Mouse (Mus musculus): Measurements from ENCODE around the gene Top1. TPM values are rescaled to one million over a fixed set of nuclear protein-coding genes. Genes with fewer than 3 reads are reported as not detected.

Top1 gene
- total RNA-seq, 2 experiments from 2014 or later, result 91.1 to 99.3 TPM

DNA sequence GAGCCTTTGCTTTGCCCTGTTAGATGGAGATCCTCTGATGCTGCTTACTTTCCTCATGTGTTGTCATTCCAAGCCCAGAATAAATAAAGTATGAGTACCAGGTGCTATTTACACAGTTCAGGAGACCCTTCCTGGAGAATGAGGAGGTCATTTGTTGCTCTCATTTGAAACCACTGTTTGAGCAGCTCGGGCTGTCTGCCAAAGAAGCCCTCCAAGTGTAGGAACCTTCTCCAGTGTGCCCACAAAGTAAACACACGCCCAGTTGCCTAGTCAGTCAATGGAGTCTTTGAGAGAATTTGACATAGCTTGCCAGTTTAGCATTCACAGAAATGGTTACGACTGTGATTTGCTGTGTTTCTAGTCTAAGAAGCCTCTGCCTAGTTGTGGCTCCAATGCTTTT lies 73.1 kb downstream of the Top1 start:
- no peak for DNase-seq

GRCm38 (mm10) chr2:160722714-160723113 lies 77.0 kb downstream of the Top1 start:
- DNase-seq, result no peak

- DNase-seq, result no peak
Measured at GRCm38 (mm10) chr2:160723613-160724375, 78.1 kb downstream of the Top1 start.

- no peak for DNase-seq
Measured at GRCm38 (mm10) chr2:160724536-160724935, 78.8 kb downstream of the Top1 start.

- no peak for DNase-seq
Measured at GRCm38 (mm10) chr2:160725877-160726864, 80.5 kb downstream of the Top1 start.

DNA sequence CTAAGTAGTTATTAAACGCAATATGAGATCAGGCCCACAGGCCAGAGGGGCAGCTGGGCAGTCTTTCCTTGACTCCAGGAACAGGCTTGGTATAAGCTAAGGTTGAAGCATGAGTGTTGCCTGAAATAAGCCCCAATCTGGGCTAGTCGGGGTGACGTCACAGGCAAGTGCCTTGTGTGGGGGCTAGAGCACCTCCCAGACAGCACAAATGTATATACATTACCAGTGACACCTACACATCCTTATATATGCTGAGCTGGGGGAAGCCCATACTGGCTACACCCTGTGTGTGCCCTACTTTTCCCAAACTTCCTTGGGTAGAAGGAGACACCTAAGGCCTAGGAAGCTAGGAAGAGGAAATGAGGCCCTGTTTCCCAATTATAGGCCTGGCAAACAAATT lies 83.3 kb downstream of the Top1 start:
- no peak for DNase-seq

DNA sequence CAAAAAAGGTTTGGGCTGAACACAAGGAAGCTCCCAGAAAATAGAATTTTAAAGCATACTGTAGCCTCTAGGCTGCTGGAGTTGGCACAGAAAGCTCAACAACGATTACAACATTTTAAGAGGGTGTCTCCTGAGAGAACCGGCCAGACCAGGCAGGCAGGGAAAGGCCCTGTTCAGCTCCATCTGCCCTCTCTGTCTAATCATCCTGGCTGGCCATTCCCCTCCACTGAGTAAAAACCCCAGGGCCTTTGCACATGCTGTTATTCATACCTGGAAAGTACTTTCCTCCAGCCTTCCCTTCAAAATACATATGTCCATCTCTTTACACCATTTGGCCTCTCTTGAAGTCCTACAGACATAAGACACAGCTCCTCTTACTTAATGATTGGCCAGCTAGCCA lies 83.7 kb downstream of the Top1 start:
- DNase-seq, result no peak

DNA sequence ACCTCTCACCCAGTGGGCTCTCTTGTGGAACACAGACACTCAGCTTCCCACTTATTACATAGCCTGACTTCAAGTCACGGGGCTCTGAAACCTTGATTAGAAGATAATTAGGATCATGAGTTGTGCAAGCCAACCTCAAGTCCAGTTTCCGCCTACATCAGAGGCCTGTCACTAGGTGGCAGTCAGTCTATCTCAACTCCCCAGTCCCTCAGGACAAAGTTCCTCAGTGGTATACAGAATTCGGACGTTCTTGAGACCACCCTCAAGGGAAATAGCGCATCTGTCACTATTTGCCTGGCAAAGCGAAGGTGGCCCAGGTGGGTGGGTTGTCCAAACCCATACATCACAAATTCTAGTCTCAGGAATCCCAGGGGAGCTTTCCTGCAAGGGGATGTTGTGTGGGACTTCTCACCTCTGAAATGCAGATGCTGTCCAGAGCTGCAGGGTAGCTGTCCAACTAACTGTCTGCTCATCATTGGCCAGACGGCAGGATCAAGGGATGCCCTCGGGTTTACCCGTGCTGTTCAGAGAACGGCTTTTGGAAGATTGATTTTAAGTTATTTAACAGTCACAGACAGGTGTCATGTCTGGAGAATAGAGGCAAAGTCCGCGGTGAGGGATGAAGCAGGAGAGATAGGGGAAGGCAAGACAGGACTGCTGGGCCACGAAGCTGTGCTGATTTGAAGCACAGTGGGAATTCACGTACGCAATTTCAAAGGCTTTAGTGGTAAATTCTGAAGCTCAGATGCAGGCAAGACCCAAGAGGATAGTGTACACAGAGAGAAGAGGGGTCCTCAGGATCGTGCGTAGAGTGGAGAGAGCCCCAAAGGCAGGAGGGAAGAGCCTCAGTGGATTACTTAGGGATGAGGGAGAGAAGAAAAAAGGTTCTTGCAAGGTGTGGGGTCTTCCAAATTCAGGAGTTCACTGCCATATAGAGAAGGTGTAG lies 84.4 kb downstream of the Top1 start:
- no peak for DNase-seq

DNA sequence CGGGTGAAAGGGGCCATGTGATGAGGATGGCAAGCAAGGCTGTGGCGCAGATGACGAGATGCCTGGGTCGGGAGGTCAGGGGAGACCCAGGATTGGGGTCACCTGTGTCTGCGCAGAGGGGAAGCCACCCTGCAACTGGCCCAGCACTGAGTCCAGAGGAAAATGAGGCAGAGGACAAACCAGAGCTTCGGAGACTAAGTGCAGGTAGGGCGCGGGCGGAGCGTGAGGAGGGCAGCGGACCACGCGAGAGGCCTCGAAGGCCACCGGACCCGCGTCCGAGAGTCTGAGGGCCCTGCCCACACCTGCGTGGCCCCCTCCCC lies 85.1 kb downstream of the Top1 start:
- DNase-seq, result no peak

DNA sequence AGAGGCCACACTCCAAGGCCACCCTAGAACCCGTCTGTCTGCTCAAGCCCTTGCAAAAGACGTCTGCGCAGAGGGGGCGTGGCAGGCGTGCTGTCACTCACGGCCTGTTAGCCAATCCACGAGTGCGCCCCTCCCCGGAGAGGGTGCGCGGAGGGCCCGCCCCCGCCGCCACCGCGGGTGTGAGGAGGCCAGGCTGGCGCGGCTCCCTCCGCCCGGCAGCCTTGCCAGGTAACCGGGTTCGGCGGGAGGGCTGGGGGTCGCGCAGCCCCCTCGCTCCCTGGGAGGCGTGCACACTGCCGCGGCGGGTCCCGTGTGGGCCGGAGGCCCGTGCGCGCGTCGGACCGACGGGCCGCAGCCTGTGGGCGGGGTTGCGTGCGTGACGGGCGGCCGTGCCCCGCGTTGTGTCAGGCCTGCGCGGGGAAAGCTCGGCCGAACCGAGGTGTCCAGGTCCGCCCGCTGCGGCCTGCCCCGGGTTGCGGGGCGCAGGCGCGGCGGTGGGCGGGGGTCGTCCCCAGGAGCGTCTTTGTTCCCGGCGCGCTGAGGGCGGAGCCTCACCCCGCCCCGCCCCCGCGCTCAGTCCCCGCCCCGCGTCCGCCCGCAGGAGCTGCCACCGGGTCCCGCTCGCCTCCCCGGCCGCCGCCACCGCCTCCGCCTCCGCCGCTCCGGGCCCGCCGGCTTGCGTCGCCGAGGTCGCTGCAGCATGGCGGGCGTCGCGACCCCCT lies 85.6 kb downstream of the Top1 start, which contains the start of gene Plcg1:
Plcg1 (plus strand) TSS at position 184 of the 722 bp plus-strand sequence.
- DNase-seq, result peak; percentile 91 to 93

GRCm38 (mm10) chr2:160731839-160732261 lies 86.2 kb downstream of the Top1 start:
- peak in 1 of 2 experiments; percentile 50 for DNase-seq

GRCm38 (mm10) chr2:160732420-160732995 lies 86.8 kb downstream of the Top1 start:
- DNase-seq, result no peak

DNA sequence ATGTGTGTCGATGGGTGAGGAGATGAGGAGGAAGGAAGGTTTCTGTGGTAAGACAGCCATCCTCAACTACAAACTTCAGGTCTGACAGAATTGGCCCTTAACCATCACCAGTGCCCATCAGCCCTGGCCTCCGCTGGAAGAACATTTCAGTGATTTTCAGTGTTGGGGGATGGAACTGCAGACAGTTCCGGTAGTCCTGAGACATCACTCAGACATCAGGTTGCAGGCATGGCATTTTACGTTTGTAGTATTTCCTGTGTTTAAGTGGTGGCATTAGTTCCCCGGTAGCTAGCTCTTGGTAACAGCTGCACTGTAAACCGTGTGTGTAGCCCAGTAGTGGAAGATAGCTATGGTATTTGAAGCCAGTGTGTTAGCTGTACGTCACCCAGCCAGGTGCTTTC lies 87.4 kb downstream of the Top1 start:
- DNase-seq, result no peak

- no peak for DNase-seq
Measured at GRCm38 (mm10) chr2:160734331-160734730, 88.6 kb downstream of the Top1 start.

- no peak for DNase-seq
Measured at GRCm38 (mm10) chr2:160735706-160736310, 90.1 kb downstream of the Top1 start.

GRCm38 (mm10) chr2:160736466-160736865 lies 90.8 kb downstream of the Top1 start:
- DNase-seq, result no peak

DNA sequence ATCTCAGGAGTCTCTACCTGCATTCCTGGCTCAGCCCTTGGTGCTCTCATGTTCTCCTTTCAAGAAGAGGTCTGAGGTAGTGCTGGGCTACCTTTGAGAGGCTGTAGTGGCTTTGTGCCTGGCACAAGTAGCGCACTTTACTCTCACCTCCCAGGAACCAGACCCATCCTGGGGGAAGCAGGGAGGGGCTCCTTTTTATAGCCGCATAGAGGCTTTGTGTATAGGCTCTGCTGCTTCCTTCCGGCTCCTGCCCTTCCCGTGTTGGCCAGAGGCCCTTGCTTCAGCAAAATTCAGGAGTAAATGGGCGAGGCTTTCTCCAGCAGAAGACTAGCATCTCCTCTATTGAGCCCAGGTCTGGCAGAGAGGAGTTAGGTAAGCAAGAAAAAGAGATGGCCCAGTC lies 92.7 kb downstream of the Top1 start:
- DNase-seq, result no peak

DNA sequence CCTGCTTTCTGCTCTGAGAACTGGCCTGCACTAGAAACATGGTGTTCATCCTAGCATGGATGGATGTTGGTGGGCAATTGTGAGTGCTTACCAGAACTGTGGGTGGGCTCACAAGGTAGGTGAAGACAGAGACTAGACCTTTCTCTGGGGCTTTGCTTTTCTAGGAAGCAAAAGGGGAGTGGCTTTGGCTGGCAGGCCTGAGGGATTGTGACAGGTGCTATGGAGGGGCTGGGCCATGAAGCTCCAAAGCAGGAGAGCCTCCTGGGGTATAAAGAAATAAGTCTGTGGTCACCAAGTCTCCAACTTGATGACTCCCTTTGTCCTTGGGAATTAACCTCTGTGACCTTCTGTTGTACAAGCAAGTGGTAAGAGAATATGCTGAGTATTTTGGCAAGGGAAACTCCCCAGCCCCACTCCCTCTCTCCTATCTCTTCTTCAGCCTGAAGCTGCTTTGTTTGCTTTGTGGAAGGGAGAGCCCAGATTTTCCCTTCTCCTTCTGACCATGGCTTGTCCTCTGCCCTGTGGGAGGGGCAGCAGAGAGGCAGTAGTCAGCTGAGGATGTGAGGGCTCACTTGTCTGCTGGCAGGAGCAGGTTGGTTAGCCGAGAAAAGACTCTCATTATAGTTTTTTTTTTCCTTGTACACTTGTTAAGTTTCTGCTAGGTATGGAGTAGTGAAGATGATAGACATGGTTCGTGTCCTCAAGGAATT lies 94.1 kb downstream of the Top1 start:
- no peak for DNase-seq

DNA sequence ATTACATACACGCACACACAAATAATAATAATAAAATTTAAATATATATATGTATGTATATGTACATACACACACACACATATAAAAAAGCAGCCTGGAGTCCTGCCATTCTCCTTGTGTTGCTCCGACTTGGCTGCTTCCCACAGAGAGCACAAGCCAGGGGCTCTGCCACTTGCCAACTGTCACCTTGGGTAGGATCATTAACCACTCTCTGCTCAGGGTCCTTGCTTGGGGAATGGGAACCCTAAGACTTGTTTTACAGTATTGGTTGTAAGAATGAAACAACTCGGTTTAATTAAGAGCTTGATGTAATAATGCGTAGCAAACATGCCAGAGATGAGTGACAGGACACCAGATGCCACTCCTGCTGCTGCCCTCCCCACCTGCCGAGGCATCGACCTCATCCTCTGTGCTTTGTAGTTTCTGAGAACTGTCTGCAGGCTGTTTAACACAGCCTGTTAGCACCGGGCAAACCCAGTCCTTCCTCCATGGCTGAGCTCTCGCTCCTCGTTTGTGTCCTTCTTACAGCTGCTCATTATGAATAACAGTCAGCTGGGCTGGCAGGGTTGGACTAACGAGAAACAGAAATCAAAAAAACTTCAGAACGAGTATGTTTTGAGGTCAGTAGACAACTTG lies 95.0 kb downstream of the Top1 start:
- DNase-seq, result no peak

DNA sequence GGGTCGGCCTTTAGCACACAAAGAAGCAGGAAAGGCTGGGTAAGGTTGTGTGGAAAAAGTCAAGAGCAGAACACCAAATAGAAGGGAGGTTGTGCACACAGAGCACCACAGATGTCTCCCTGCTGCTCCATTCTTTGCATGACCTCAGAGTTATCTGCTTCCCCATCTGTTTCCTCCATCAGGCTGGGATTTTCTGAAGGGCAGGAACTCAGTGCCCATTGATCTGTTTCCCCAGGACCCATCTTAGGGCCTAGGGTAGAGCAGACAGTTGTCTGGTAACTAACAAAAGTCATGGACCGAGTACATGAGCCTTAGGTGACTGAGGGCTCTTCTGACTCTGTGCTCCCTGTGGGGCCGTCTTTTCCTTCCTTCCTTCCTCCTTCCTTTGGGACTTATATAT lies 95.9 kb downstream of the Top1 start:
- no peak for DNase-seq

Measured in layer of hippocampus, postnatal 36 days (tissue).